Mouse (Mus musculus) liver, adult 2 months (tissue): ENCODE results near the gene Rab44.

ENCODE experiments used
- CTCF ChIP-seq: fragments of 200-500 bp; IDR thresholded peaks from 2 replicates; pipeline ENCODE4 v1.5.1; 2011; ENCODE audit warnings: low read depth, low read length, control low read depth
- POLR2A ChIP-seq: fragments of 200-500 bp; IDR thresholded peaks from 2 replicates; pipeline ENCODE4 v1.6.1; 2011; ENCODE audit warnings: low read length, control low read depth; ENCODE audit not compliant: insufficient read depth; ENCODE audit errors: extremely low read depth

DNA sequence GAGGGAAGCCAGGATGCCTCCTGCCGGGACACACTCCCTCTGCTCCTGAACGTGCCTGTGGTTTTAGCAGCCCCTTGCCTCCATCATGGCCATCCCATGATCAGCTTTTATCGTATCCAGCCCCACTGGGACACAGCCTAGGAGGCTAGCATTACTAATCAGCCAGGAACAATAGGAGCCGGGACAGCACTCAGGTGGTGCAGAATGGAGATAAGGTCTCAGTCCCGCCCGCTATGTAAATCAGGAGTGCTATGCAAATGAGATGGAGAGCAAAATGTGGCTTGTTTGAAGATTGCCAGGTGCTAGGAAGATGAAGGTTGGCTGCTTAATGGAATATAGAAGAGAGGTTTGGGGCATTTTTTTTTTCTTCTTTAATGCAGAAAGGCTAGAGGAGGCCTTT is 51.5 kb downstream of the Rab44 start:
- TF ChIP-seq CTCF (no peak), POLR2A (no peak)
